Mouse (Mus musculus): ENCODE data around the gene Fli1. TPM values are rescaled to one million over a fixed set of nuclear protein-coding genes. Genes with fewer than 3 reads are reported as not detected.

Gene Fli1
- polyA plus RNA-seq, 1 experiment from 2014 or later, result 20.6 TPM

DNA sequence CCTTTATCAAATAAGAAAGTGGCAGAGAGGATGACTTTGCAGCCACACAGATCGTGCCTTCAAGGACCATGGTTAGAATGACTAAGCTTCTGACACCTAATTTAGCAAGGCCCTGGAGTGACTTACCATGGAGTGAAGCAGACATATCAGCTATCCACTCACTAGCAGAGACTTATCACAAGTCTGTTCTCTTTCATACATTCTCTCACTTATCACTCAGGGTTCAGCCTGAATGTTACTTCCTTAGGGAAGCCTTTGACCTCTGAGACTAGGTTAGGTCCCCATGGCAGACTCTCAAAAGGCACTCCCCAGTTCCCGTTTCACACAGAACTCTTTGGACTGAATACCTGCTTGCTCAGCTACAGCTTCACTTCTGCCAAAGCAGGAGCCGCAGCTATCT lies 21.3 kb downstream of the Fli1 start:
- no peak for ATAC-seq (ENCODE audit: insufficient number of reproducible peaks, insufficient read depth, low FRiP score, low read depth)
- no peaks in the 10 kb centered on the region for H3K9me3 ChIP-seq (ENCODE audit: control insufficient read depth, low read length)
- WGBS, result 19% methylated on average over 3 of the region's 3 CpGs
- no peak overlapping the region for H3K9ac ChIP-seq (ENCODE audit: low read length)
- peaks cover 30 to 37% of the 10 kb centered on the region in 2 experiments for H3K4me1 ChIP-seq (ENCODE audit: control insufficient read depth in 2 of 2, insufficient read depth in 2 of 2, low read length in 2 of 2)
- no peaks in the 10 kb centered on the region for H3K36me3 ChIP-seq (ENCODE audit: control insufficient read depth, insufficient read depth, low read length)
- H3K27ac ChIP-seq (replicated peaks in 1 of 2; ENCODE audit: control insufficient read depth in 1 of 2, insufficient read depth in 1 of 2, low read depth in 2 of 2, low read length in 2 of 2), result peak overlapping the region; percentile 37 to 49
- H3K4me2 ChIP-seq (ENCODE audit: low read length), result no peak overlapping the region
- no peak overlapping the region for H3K4me3 ChIP-seq (ENCODE audit: control insufficient read depth in 1 of 2, insufficient read depth in 1 of 2, low read depth in 1 of 2, low read length in 2 of 2)
- H3K27me3 ChIP-seq (ENCODE audit: control insufficient read depth, insufficient read depth, low read length), result no peaks in the 10 kb centered on the region

DNA sequence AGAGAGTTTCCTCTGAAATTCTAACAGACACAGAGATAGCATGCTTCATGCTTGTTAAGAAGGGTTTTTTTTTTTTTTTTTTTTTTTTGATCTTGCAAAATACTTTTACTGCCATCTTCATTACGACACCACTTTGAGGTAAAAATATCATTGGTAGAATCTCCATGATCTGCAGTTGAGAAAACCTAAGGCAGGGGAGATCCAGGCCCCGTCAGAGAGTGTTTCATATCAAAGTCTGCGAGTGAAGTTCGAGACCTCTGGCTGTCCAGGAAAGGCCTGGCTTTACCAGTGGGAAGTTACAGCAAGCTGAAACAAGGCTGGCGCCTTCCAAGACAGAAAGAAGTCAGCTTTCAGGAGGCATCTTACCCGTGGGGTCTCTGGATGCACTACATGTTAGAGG lies 21.8 kb downstream of the Fli1 start:
- no peak for ATAC-seq (ENCODE audit: insufficient number of reproducible peaks, insufficient read depth, low FRiP score, low read depth)
- Histone ChIP-seq H3K4me2 (ENCODE audit: low read length) (no peak overlapping the region), H3K36me3 (ENCODE audit: control insufficient read depth, insufficient read depth, low read length) (no peaks in the 10 kb centered on the region), H3K9ac (ENCODE audit: low read length) (no peak overlapping the region), H3K27me3 (ENCODE audit: control insufficient read depth, insufficient read depth, low read length) (no peaks in the 10 kb centered on the region), H3K4me1 (ENCODE audit: control insufficient read depth in 2 of 2, insufficient read depth in 2 of 2, low read length in 2 of 2) (peaks cover 30 to 41% of the 10 kb centered on the region in 2 experiments), H3K9me3 (ENCODE audit: control insufficient read depth, low read length) (no peaks in the 10 kb centered on the region), H3K27ac (replicated peaks in 1 of 2; ENCODE audit: control insufficient read depth in 1 of 2, insufficient read depth in 1 of 2, low read depth in 2 of 2, low read length in 2 of 2) (peak overlapping the region; percentile 36 to 72), H3K4me3 (ENCODE audit: control insufficient read depth in 1 of 2, insufficient read depth in 1 of 2, low read depth in 1 of 2, low read length in 2 of 2) (no peak overlapping the region)
- WGBS, result 52% methylated on average over 6 of the region's 6 CpGs

DNA sequence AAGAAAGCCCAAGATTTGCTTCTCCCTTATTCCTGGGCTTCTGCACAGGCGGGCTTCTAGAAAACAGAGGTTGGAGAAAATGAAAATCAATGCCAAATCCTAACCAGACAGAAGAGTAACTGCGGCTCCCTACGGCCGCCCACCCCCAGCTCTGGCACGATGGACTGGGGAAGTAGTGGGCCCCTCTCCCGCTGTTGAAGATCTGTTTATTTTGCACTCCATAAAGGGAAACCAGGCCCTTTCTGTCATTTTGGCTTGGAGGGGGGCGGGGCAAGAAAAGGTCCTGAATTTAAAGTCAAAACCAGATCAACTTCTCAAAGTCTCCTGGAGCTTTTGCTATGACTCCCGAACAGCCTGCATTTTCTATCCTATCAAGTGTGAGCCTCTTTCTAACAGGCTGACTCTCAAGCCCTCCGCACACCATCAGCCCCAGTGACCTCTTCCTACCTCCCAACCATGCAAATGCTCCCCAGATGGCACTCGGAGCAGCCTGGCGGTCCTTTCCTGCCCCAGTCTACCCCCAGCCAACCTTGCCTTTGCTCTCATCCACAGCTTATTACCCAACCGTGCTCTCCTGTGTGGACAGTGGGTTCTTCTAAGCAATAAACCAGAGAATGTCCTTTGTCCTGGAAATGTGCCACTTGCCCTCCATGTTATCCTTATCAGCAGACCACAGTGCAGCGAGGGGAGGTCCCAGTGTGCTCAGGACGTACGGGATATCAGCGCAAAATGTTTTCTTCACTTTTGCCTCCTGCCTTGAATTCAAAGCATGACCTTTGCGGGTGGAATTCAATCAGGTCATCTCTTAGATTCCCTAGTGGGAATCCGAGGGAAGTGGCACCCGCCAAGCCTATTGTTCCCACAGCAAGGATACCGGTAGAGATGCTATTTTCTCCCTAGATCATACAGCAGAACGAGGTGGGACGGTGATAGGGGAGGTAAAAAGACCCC lies 23.3 kb downstream of the Fli1 start:
- WGBS, result 37% methylated on average over 22 of the region's 22 CpGs
- peak overlapping the region; percentile 37 for H3K4me2 ChIP-seq (ENCODE audit: low read length)
- H3K27ac ChIP-seq (replicated peaks in 1 of 2; ENCODE audit: control insufficient read depth in 1 of 2, insufficient read depth in 1 of 2, low read depth in 2 of 2, low read length in 2 of 2), result peak overlapping the region; percentile 53 to 72
- H3K27me3 ChIP-seq (ENCODE audit: control insufficient read depth, insufficient read depth, low read length), result no peaks in the 10 kb centered on the region
- no peaks in the 10 kb centered on the region for H3K9me3 ChIP-seq (ENCODE audit: control insufficient read depth, low read length)
- H3K9ac ChIP-seq (ENCODE audit: low read length), result no peak overlapping the region; the same call in 1 of the 2 replicates
- H3K4me3 ChIP-seq (ENCODE audit: control insufficient read depth in 1 of 2, insufficient read depth in 1 of 2, low read depth in 1 of 2, low read length in 2 of 2), result no peak overlapping the region
- H3K36me3 ChIP-seq (ENCODE audit: control insufficient read depth, insufficient read depth, low read length), result no peaks in the 10 kb centered on the region
- peaks cover 32 to 42% of the 10 kb centered on the region in 2 experiments for H3K4me1 ChIP-seq (ENCODE audit: control insufficient read depth in 2 of 2, insufficient read depth in 2 of 2, low read length in 2 of 2)
- peak; percentile 34; the same call in 1 of the 2 replicates for ATAC-seq (ENCODE audit: insufficient number of reproducible peaks, insufficient read depth, low FRiP score, low read depth)

DNA sequence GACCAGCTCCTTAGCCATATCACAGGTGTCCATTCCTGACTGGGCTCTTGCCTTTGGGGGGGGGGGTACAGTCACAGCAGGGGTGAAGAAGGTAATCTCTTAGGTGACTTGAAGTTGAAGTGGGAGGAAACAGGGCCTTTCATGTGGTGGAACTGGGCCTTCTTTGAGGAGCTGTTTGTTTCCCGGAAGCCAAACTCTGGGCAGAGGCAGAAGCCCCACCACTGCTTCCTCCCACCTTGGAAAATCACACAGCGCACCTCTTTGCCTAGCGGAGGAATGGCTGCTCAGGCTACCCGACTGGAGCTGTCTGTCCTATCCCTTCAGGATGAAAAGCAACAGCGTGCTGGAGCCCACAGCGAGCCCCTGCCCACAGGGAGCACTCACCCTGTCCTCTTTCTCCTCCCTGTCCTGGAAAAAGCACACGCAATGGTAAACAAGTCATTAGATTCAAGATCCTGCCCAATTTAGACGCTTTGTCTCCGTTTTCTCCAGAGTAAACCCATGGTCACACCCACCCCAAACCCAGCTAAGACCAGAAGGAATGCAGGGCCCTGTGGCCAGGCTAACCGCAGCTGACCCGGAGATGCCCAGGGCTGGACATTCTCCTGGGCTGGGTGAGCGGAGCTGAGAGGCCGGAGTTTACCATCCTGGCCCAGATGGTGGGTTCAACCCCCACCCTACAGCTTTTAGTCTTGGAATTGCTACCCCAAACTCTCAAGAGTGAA lies 24.1 kb downstream of the Fli1 start:
- ATAC-seq (ENCODE audit: insufficient number of reproducible peaks, insufficient read depth, low FRiP score, low read depth), result no peak
- no peaks in the 10 kb centered on the region for H3K36me3 ChIP-seq (ENCODE audit: control insufficient read depth, insufficient read depth, low read length)
- H3K27ac ChIP-seq (replicated peaks in 1 of 2; ENCODE audit: control insufficient read depth in 1 of 2, insufficient read depth in 1 of 2, low read depth in 2 of 2, low read length in 2 of 2), result peak overlapping the region; percentile 0 to 72; a peak in 3 of 4 replicates
- no peak overlapping the region for H3K4me3 ChIP-seq (ENCODE audit: control insufficient read depth in 1 of 2, insufficient read depth in 1 of 2, low read depth in 1 of 2, low read length in 2 of 2)
- H3K4me1 ChIP-seq (ENCODE audit: control insufficient read depth in 2 of 2, insufficient read depth in 2 of 2, low read length in 2 of 2), result peaks cover 35 to 46% of the 10 kb centered on the region in 2 experiments
- no peaks in the 10 kb centered on the region for H3K27me3 ChIP-seq (ENCODE audit: control insufficient read depth, insufficient read depth, low read length)
- peak overlapping the region; percentile 34; the same call in 1 of the 2 replicates for H3K9ac ChIP-seq (ENCODE audit: low read length)
- H3K9me3 ChIP-seq (ENCODE audit: control insufficient read depth, low read length), result no peaks in the 10 kb centered on the region
- WGBS, result 71% methylated on average over 13 of the region's 13 CpGs
- no peak overlapping the region for H3K4me2 ChIP-seq (ENCODE audit: low read length)

DNA sequence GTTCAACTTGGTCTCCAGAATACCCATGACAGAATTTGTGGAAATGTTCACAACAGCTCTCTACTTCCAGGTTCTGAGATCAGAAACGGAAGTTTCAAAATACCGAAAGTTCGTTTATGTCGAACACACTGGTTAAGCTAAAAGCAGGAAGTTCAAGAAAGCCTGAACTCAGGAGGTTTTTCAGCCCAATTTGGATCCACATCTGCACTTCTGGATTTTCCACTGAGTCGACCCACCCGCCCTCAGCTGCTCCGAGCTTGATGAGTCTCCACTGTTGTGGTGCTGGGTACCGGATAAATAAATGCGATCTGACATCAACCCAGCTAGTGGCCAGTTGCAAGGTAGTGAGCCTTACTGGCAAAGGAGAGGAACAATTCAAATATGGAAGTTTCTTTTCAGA lies 26.0 kb downstream of the Fli1 start:
- WGBS, result 79% methylated on average over 9 of the region's 9 CpGs
- no peak for ATAC-seq (ENCODE audit: insufficient number of reproducible peaks, insufficient read depth, low FRiP score, low read depth)
- Histone ChIP-seq H3K36me3 (ENCODE audit: control insufficient read depth, insufficient read depth, low read length) (no peaks in the 10 kb centered on the region), H3K27me3 (ENCODE audit: control insufficient read depth, insufficient read depth, low read length) (no peaks in the 10 kb centered on the region), H3K4me2 (ENCODE audit: low read length) (no peak overlapping the region), H3K4me3 (ENCODE audit: control insufficient read depth in 1 of 2, insufficient read depth in 1 of 2, low read depth in 1 of 2, low read length in 2 of 2) (no peak overlapping the region), H3K27ac (replicated peaks in 1 of 2; ENCODE audit: control insufficient read depth in 1 of 2, insufficient read depth in 1 of 2, low read depth in 2 of 2, low read length in 2 of 2) (peak overlapping the region; percentile 19 to 55; a peak in 2 of 4 replicates), H3K4me1 (ENCODE audit: control insufficient read depth in 2 of 2, insufficient read depth in 2 of 2, low read length in 2 of 2) (peaks cover 33 to 42% of the 10 kb centered on the region in 2 experiments), H3K9ac (ENCODE audit: low read length) (no peak overlapping the region), H3K9me3 (ENCODE audit: control insufficient read depth, low read length) (no peaks in the 10 kb centered on the region)

DNA sequence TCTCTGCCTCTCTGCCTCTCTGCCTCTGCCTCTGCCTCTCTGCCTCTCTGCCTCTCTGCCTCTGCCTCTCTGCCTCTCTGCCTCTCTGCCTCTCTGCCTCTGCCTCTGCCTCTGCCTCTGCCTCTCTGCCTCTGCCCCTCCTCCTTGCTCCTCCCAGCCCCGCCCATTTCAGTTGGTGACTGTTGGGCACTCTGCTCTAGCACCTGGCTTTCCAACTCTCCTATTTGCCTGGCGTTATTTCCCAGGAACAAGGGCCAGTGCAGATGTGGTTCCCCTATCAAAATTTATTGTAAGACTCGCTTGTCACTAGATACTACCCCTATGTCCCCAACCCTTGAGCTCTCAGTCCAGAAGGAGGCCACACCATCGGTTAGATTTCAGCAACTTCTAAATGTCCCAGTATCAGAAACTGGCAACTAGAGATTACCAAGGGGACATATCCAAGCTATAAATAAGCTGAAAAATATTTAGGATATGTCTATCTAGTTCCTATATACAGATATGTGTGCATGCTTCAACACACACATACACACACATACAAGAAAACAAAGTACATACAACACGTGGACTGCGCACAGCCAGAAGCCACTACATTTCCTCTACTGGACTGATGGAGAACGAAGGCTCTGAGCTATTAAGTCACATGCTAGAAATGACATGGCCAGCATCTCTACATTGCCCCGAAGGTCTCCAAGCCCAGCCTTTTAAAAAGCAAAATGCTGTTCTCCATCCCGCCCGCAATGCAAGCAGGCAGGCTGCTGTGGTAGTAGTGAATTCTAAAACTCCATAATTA lies 26.6 kb downstream of the Fli1 start:
- no peak for ATAC-seq (ENCODE audit: insufficient number of reproducible peaks, insufficient read depth, low FRiP score, low read depth)
- peaks cover 30 to 36% of the 10 kb centered on the region in 2 experiments for H3K4me1 ChIP-seq (ENCODE audit: control insufficient read depth in 2 of 2, insufficient read depth in 2 of 2, low read length in 2 of 2)
- no peaks in the 10 kb centered on the region for H3K27me3 ChIP-seq (ENCODE audit: control insufficient read depth, insufficient read depth, low read length)
- no peak overlapping the region for H3K4me2 ChIP-seq (ENCODE audit: low read length)
- H3K27ac ChIP-seq (replicated peaks in 1 of 2; ENCODE audit: control insufficient read depth in 1 of 2, insufficient read depth in 1 of 2, low read depth in 2 of 2, low read length in 2 of 2), result peak overlapping the region; percentile 30 to 55; a peak in 2 of 4 replicates
- 75% methylated on average over 10 of the region's 10 CpGs for WGBS
- no peak overlapping the region for H3K9ac ChIP-seq (ENCODE audit: low read length)
- no peaks in the 10 kb centered on the region for H3K9me3 ChIP-seq (ENCODE audit: control insufficient read depth, low read length)
- H3K36me3 ChIP-seq (ENCODE audit: control insufficient read depth, insufficient read depth, low read length), result no peaks in the 10 kb centered on the region
- no peak overlapping the region for H3K4me3 ChIP-seq (ENCODE audit: control insufficient read depth in 1 of 2, insufficient read depth in 1 of 2, low read depth in 1 of 2, low read length in 2 of 2)
